Mouse (Mus musculus): ENCODE data around the gene Cep112.

DNA sequence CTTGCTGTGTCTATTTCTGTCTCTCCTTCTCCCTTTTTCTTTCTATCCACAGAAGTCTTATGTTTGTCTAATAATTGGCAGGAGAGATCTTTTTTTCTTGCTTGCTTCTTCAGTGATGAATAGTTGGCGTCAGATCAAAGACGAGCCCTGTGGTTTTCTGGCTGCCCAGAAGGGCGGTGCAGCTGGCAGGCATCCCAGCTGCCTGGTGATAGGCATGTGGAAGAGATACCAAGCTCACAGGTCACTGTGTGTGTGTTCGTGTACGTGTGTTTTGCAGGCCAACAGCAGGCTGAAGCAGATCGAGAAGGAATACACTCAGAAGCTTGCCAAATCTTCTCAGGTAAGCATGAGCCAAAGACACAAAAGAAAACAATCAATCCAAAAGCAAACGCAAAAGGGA, 327.3 kb downstream of the Cep112 start:
- TF ChIP-seq POLR2A (IDR thresholded peaks at IDR 0.05; ENCODE audit: extremely low read depth, insufficient read depth, low read length) = no peak
- no peak for TF ChIP-seq CTCF (IDR thresholded peaks at IDR 0.05; ENCODE audit: extremely low read depth, insufficient read depth, low read length)
